Mouse (Mus musculus) spleen, adult 12 weeks (tissue): Measurements from ENCODE around the gene Utf1.

Experiments
- DNase-seq: peaks from one replicate; pipeline ENCODE4 v3.0.0; 2022; ENCODE audit warnings: low spot score

Gene Utf1

DNA sequence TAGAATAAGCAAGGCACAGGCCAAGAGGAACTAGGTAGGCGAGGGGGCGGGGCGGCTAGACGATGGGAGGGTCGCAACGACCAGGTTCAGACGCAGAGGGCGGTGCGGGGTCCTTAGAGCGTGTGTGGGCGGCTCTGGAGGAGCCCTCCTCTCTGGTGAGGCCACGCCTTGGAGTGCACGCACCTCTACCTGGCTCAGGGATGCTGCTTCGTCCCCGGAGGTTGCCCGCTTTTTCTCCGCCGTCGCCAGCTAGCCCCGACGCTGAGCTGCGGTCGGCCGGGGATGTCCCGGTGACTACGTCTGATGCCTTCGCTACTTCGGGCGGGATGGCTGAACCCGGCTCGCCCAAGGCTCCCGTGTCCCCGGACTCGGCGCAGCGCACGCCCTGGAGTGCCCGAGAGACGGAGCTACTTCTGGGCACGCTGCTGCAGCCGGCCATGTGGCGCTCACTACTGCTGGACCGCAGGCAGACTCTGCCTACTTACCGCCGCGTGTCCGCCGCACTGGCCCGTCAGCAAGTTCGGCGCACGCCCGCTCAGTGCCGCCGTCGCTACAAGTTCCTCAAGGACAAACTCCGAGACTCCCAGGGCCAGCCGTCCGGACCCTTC, at the start of gene Utf1:
Utf1 (plus strand) TSS at position 116 of the 608 bp plus-strand sequence.
- no peak for DNase-seq

DNA sequence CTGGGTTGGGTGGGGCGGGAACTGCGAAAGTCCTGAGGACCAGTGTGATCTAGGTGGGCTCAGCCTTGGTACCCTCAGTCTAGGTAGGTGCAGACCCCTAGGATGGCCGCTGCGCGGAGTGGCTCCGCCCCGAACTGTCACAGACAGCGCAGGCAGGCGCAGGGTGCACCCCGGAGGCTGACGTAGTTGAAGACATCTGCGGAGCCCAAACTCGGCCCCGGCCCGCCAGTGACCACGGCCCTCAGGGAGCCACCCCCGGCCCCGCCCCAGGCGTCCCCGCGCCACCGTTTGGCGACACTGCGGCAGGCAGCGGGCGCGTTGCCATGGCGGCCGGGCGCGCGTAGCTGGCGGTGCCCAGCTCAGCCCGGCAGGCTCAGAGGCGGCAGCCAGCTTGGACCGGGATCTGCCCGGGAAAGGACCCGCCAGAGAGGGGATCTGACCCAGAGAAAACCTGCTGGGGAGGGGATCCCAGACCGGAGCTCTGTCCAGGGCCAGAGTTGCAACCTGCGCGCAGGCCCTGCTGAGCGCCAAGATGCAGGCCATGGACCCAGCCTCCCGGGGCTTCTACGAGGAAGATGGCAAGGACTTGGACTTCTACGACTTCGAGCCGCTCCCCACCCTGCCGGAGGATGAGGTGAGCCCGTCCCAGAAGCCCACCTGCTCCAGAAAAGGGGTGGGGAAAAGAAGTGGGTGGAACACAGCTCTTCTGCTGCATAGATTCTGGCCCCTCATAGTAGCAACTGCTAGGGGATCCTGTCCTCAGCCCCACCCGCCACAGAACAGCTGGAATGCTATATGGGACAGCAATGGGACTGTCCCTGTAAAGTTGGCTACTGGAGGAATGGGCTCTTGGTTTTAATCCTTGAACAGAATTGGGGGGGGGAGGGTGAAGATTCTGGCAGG, 48.7 kb upstream of the Utf1 start, which contains the start of gene Kndc1:
Kndc1 (plus strand) TSS at position 42 of the 903 bp plus-strand sequence.
- no peak for DNase-seq

DNA sequence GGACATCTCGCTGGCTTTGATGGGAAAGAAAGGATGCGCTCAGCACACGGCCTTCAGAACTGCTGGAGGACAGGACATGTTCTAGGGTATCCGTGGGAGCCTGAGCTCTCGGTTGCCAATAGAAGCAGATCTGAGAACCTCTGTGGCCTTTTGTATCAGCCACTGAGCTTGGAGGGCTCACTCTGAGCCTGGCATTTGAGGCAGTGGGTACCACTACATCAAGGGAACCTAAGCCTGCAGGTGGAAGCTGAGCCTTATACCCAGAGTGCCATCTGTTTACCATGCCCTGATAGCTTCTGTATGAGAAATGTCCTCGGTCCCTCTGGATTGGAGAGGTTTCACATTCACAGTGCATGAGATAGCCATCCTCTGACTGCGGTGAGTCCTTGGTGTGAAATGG, 47.3 kb upstream of the Utf1 start:
- no peak for DNase-seq

DNA sequence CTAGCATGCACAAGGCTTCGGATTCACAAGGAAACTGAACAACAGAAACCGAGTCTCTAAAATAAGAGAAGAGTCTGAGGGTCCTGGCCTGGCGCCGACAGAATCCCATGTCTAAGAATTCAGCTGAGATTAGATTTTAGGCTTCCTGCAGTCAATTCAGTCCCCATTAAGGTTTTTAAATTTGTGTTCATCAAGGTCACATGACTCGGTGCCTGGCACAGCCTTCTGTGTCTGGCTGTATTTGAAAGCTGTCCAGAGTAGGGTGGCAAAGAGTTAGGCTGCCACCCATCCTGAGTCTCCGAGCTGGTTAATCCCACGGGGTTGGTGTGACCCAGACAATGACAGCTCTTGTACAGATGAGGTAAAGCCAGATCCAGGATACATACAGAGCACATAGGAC, 46.8 kb upstream of the Utf1 start:
- DNase-seq, result no peak

DNA sequence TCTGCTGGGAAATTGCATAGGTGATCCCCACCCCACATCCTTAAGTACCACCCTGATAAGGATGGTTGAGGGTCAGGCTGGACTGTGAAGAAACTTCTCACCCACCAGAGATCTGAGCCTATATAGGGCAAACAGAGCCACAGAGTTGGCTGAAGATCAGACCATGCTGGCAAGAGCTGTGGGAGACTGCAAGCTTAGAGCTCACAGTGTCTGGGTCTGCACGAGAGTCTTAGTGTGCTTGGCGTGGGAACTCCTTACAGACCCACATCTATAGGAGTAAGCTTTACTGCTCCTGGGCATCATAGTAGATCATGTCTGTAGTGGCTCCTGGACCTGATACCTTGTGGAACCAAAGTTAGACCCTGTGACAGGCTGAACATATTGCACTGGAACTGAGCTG, 45.0 kb upstream of the Utf1 start:
- no peak for DNase-seq

DNA sequence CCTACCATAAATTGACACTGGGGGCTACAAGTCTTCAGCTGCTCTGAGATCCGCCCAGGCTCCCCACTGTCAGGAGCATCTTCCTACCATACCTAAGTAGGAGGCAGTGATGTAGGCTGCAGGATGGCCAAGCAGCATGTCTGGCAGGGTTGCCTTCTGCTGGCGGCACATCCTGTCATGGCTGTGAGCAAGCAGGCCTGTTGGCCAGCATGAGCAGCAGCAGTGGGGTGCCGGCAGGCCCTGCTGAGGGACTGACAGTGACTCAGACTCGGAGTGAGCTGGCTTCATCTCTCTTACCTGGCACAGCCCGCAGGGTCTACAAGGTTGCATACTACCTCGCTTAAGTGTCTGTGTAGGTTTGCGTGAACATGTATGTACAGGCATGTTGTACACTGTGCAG, 44.1 kb upstream of the Utf1 start:
- DNase-seq, result no peak

DNA sequence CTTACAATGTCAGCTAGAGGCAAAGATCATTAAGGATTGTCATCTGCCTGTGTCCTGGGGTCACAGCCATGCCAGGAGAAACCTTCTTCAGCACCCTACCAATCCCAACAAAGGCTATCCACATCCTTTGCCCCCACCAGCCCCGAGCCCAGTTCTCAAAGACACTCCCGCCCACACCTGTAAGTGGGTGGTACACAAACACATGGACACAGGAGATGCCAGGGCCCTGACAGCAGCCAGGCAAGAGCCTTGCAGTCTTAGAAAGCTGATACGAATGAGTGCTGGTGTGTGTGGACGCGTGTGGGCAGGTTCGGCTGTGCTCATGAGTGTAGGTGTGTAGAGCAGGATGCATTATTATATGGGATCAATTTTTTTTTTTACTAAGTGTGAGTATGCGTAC, 43.1 kb upstream of the Utf1 start:
- no peak for DNase-seq

DNA sequence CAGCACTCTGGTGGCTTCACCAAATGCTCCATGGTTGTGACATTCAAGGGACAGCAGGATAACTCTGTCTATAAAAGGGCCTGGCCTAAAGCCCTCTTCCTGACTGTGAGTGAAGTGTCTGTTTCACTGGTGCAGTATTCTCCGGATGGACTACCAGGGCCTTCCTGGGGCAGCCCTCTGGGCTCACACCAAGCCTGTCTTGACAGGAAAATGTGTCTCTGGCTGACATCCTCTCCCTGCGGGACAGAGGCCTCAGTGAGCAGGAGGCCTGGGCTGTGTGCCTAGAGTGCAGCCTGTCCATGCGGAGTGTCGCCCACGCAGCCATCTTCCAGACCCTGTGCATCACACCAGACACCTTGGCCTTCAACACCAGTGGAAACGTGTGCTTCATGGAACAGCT, 42.7 kb upstream of the Utf1 start:
- DNase-seq, result no peak

DNA sequence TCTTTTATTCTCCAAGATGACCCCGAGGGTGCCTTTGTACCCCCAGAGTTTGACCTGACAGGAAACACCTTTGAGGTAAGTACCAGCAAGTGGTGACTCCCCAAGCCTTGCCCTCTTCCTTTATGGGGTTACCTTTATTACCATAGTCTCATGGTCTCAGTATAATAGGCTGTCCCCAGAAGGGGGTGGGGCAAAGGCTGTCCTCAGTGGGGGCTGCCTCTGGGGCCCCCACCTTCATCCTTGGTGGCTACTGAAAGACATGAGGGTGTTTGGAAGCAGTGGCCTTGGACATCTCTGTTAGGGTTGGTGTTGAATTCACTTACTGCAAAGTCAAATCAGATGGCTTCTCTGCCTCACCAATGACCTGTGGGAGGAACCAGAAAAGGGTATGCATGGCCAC, 41.6 kb upstream of the Utf1 start:
- no peak for DNase-seq

DNA sequence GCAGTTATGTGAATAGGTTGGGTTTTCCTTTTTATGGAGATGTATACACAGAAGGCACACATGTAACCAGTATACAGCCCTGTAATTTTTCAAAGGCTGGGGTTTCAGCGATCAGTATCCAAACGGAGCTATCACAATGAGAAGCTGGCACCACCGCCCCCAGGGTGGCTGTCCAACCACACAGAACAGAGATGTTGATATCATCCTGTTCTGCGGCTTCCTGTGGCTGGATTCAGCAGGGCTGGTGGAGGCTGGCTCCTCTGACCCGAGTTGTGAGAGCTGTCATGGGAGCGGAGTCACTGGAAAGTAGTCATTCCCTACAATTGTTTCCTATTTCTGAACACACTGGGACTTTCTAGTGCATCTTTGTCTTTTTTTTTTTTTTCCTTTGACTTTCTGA, 38.3 kb upstream of the Utf1 start:
- no peak for DNase-seq

DNA sequence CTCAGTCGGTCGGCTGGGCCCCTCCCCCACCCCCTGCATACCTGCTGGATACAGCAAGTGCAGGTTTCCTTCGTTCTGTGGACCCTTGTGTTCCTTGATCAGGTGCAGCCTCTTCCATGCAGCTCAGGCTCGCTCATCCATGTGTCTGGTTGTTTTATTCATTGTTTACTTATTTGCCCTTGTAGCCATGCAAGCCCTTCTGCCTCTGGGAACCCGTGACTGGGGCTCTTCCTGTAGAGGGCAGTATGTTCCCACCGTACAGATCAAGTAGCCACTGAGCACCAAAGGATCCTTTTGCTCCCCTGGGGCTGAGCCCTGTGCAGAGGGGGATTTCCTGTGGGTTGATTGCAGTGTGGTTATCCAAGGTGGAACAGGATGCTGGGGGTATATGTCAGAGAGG, 37.9 kb upstream of the Utf1 start:
- no peak for DNase-seq

DNA sequence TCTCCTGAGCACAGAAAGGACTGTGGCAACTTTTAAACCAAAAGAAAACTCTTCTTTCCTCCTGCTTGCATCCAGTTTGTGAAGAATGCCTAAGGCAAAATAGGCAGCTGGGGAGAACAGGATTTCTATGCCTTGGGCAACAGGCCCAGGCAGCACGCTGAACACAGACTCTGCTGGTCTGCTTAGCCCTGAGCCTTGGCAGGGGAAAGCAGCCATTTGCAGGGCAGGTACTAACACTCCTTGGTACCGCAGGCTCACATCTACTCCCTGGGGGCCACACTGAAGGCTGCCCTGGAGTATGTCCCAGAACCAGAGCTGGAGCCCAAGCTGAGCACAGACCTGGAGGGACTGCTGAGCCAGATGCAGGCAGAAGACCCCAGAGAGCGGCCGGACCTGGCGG, 35.4 kb upstream of the Utf1 start:
- no peak for DNase-seq

DNA sequence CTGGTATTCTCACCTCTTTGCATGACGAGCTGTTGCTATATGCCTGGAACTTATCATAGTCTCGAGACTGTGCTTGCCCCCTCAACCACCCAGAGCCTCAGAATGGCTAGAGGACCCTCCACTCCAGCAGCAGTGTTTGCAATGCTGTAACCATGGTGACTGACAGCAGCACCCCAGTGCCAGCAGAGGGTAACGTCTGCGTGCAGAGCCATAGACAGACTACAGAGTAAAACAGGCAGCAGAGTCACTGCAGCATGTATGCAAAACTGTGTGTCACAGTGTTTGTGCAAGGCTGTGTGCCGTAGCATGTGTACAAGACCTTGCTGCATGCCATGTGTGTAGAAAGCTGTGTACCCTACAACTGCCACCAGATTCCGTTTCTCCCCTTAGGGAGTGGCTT, 34.1 kb upstream of the Utf1 start:
- no peak for DNase-seq

DNA sequence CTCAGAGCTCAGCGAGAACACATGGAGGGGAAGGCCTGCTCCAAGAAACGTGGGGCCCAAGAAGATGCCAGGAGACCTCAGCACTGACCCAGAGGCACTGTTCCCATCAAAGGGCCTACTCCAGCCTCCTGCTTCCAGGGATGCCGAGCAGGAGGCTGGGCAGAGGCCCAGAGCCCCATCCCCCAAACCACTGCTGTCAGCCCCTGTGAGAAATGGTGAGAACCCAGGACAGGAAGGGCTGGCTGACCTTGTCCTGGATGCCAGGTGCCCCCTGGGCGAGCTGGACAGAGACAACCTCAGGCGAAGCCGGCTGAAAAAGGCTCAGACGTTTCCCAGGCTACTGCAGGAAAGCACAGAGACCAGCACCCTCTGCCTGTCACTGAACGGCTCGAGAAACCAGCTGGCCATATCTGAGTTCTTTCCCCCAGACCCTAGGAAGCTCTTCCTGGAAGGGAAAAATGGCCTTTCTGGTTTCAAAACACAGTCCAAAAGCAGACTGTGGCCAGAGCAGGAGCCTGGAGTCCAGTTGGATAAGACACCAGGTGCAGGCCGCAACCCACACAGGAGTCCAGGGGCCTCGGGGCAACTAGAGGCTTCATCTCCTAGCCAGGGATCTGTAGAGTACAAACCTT, 33.3 kb upstream of the Utf1 start:
- no peak for DNase-seq

DNA sequence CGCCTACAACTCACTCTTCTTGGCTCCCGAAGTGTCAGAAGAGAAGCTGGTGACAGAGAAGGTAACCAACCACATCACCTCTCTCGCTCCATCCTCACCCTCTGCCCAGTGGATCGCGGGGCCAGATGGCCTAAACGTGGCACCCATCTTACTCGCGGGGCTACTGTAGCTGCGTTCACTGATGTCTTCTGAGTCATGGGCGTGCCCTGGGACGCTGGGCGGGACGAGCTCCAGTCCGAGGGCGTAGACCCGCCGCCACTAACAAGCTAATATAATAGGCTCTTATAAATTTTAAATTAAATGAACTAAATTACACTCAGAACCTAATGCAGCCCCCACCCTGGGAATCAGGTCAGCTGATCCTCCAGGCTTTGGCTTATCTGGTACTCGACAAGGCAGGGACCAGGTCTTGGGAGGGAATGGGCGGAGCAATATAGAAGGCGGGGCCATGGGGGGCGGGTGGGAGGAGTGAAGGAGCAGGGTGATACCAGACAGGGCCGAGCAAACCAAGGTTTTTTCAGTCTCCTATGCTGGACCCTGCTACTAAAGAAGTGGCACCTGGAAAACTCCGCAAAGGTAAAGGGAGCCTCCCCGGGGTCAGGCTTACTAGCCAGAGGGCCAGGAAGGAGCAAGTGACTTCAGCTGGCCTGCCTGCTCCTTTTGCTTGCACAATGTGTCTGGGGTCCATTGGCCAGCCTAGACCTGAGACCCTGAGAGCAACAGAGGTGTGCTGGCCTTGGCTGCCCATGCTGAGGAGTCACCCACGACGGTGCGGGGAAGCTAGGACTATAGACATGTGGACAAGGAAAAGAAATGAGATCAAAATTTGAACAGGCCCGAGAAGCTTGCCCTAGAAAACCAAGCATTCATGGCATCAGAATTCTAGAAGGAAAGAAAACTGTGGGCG, 29.2 kb upstream of the Utf1 start:
- DNase-seq, result no peak

DNA sequence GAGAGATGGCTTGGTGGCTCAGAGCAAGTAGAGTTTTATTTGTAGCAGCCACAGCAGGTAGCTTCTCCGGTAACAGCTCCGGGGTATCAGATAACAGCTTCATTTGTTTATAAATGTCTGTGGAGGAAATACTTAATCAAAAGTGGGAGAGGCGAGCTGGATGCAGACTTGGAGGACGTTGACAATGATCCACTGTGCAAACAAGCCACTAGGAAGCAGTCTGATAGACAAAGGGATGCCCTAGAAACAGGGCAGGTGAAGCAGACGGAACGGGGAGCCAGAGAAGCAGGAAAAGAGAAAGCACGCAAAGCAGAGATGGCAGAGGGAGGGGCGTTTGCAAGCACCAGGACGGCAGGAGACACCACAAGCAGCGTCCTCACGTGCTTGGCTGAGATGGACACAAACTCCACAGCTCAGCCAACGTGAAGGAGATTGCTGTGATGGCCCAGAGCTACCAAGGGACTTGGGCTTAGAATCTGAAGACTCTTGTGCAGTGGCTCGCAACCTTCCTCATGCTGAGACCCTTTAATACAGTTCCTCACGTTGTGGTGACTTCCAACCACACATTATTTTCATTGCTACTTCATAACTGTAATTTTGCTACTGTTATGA, 27.8 kb upstream of the Utf1 start:
- DNase-seq, result no peak

DNA sequence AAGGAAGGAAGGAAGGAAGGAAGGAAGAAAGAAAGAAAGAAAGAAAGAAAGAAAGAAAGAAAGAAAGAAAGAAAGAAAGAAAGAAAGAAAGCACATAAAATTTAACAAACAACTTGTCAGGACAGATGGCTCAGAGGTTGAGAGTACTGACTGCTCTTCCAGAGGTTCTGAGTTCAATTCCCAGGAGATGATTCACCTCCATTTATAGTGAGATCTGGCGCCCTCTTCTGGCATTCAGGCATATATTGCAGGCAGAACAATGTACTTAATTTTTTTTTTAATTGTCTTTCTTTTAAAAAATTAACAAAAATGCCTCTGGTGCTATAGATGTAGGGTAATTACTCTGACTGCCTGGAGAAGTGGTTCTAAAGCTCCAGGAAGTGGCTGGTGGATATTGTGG, 27.2 kb upstream of the Utf1 start:
- no peak for DNase-seq

DNA sequence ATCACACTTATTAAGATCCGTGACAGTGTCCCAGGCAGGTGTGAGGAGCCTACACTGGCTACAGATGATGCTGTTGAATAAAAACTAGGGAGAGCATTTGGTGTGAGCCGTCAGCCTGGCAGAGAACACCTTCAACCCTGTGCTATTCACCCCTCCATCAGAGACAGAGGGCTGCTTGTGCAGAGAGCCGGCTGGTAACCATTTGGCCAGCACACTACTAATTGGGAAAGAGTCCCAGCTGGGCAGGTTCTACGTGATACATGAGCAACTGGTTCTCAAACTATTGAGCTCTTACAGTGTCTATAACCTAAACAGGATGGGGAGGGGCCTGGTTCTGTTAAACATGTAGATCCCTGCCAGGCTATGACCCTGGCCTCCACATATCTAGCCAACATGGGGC, 25.3 kb upstream of the Utf1 start:
- DNase-seq, result no peak

DNA sequence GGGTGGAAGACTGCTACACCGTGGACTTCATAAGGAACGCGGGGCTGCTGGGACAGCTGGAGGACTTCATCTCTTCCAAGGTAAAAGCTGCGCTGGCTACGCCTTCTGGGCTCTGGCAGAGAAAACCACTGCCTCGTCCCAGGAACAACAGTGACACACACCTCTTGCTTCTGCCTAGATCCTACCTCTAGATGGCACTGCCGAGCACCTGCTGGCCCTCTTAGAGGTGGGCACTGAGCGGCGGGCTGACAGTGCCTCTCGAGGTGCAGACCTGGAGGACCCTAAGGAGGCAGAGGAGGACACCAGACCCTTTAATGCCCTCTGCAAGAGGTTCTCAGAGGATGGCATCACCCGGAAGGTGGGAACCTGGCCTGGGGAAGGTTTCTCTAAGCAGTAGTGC, 12.9 kb upstream of the Utf1 start:
- DNase-seq, result no peak

DNA sequence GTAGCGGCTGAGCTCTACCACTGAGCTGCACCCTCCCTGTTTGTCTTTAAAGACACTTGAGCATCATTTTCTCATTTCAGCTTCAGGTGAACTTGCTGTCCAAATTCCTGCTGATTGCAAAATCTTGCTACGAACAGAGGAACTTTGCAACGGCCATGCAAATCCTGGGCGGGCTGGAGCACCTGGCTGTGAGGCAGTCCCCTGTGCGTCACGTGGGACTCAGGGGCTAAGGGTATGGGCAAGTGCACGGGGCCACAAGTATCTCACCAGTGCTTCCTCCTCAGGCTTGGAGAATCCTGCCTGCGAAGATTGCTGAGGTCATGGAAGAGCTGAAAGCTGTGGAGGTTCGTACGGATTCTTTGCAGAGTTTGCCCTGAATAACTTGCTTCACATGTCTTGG, 6.9 kb upstream of the Utf1 start:
- no peak for DNase-seq

DNA sequence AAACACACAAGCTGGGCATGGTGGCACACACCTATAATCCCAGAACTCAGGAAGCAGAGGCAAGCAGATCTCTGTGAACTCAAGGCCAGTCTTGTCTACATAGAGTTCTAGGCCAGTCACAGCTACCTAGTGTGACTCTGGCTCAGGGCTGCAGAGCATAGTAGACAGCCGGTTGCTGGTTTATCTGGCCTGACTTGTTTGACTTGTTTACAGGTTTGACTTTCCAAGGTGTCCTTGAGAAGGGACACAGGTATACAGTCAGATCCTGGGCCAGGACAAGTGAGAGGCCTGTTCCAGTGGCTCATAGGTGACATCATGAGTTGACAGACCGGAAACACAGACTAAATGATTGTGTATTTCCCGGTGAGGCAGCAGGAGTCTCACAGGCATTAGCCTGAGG, 6.5 kb upstream of the Utf1 start:
- no peak for DNase-seq

DNA sequence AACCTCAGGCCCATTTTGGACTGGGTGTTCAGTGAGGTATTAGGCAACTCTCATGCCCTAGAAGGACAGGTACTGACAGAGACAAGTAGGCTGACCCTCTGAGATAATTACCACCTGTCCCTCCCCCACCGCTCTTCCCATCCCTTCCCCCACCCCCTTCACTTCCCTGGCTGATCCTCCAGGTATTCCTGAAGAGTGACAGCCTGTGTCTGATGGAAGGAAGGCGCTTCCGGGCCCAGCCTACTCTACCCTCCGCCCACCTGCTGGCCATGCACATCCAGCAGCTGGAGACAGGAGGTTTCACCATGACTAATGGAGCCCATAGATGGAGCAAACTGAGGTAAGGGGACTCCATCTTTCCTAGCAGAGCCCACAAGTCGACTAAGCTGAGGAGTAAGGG, 5.8 kb upstream of the Utf1 start:
- DNase-seq, result no peak
